Mouse (Mus musculus) kidney, adult 2 months (tissue): ENCODE results near the gene Tank. TPM values are rescaled to one million over a fixed set of nuclear protein-coding genes. Genes with fewer than 3 reads are reported as not detected.
A peak's percentile ranks its signal among the peaks of the same experiment; 100 is the strongest.

Source experiments
- DNase-seq: peaks from one replicate; pipeline ENCODE4 v3.0.0; 2021
- H3K27ac ChIP-seq: fragments of 200-500 bp; 2 replicates; pipeline ENCODE4 v1.5.1; 2012; ENCODE audit warnings: low read depth, low read length, control low read depth, inconsistent platforms; ENCODE audit not compliant: insufficient read depth
- H3K27me3 ChIP-seq: fragments of 200-500 bp; replicated peaks from 2 replicates; pipeline ENCODE4 v1.6.1; 2012; ENCODE audit warnings: mild to moderate bottlenecking, moderate library complexity, low read length, inconsistent platforms; ENCODE audit not compliant: control insufficient read depth, insufficient read depth
- H3K36me3 ChIP-seq: fragments of 200-500 bp; 2 replicates; pipeline ENCODE4 v1.6.1; 2012; ENCODE audit warnings: mild to moderate bottlenecking, moderate library complexity, low read length, inconsistent platforms; ENCODE audit not compliant: control insufficient read depth, insufficient read depth
- H3K4me1 ChIP-seq: fragments of 200-500 bp; 2 replicates; pipeline ENCODE4 v1.6.1; 2011; ENCODE audit warnings: low read length; ENCODE audit not compliant: control insufficient read depth, insufficient read depth
- H3K4me3 ChIP-seq: fragments of 200-500 bp; 2 replicates; pipeline ENCODE4 v1.5.1; 2011; ENCODE audit warnings: mild to moderate bottlenecking, low read depth, low read length, control low read depth; ENCODE audit not compliant: insufficient read depth
- CTCF ChIP-seq: fragments of 200-500 bp; conservative IDR thresholded peaks from 2 replicates; pipeline ENCODE4 v1.5.1; 2011; ENCODE audit warnings: low read depth, mild to moderate bottlenecking, control low read depth, low read length, moderate library complexity, mixed read lengths; ENCODE audit not compliant: insufficient read depth, insufficient read length
- POLR2A ChIP-seq: fragments of 200-500 bp; IDR thresholded peaks from one replicate; pipeline ENCODE4 v1.6.1; 2011; ENCODE audit warnings: low read depth, low read length, control low read depth
- WGBS: fragments of 180-500 bp; shearing (Covaris S2); methylation state at CpG from one replicate; pipeline ENCODE4 v1.1.7; 2018; 5-methylcytosine and 5-hydroxymethylcytosine counted together
- polyA plus RNA-seq: library from polyadenylated mRNA; depleted of rRNA; stranded (reverse); fragments of >200 nt; gene quantifications from 2 replicates; pipeline ENCODE4 v1.2.3, GENCODE M21; 2012; rRNA removed

The Tank gene
- polyA plus RNA-seq, 1 experiment, result 6.4 TPM

DNA sequence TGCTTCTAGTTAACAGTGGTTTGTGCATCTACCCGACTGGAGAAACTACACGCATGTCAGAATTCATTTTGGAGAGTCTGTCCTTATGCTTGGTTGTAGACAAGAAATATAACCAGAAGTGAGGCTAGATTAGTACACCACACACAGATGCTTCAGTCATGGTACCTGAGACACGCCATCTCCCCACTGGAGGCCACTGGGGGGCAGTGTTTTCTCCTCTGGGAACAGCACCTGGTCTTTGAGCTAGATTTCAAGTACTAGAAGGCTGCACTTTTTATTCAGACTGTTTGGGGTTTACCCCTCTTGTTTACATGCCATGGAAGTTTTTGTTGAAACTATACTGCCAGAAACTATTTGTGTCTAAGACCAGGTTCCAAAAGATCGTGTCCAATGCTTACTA is 89.9 kb downstream of the Tank start:
- 25% methylated on average over 4 of the region's 4 CpGs for WGBS
- peak; percentile 60 for DNase-seq
- TF ChIP-seq CTCF (peak; percentile 69), POLR2A (no peak)
- H3K27me3 ChIP-seq, result no peaks in the 10 kb centered on the region; the same call in 1 of the 2 replicates
- H3K27ac ChIP-seq, result no peak overlapping the region
- H3K36me3 ChIP-seq, result no peaks in the 10 kb centered on the region
- H3K4me3 ChIP-seq, result no peak overlapping the region
- no peaks in the 10 kb centered on the region for H3K4me1 ChIP-seq

DNA sequence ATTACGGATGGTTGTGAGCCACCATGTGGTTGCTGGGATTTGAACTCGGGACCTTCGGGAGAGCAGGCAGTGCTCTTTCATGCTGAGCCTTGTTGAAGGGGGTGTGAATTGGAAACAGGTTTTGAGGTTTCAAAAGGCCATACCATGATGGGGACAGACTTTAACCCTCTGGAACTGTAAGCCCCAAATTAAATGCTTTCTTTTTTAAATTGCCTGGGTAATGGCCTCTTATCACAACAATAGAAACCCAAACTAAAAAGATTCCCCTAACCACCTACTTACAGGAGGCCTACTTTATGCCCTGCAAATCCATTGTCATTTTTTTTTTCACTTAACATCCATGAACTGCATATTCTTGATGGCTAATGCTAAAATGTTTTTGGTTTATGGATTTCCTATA is 96.2 kb downstream of the Tank start:
- H3K4me1 ChIP-seq, result no peaks in the 10 kb centered on the region
- no peak overlapping the region for H3K4me3 ChIP-seq
- no peak overlapping the region for H3K27ac ChIP-seq
- no peaks in the 10 kb centered on the region for H3K36me3 ChIP-seq
- TF ChIP-seq POLR2A (no peak), CTCF (no peak)
- DNase-seq, result no peak
- WGBS, result 92% methylated on average over 3 of the region's 3 CpGs
- no peaks in the 10 kb centered on the region; the same call in 1 of the 2 replicates for H3K27me3 ChIP-seq

DNA sequence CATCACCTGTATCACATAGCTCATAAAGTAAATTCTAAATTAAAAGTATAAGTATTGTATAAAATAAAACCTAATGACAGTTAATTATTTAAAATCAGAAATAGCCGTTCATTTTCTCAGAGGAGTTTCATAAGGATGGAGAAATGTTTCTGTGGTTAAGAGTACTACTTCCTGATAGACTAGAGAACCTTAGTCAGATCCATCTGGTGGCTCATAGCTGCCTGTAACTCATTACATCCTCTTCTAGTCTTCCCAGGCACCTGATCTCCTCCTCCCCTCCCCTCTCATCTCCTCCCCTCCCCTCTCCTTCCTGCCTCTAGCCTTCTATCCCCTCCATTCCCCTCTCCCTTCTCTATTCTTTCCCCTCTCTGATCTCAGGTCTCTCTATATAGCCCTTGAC is 103.2 kb downstream of the Tank start:
- Histone ChIP-seq H3K27ac (no peak overlapping the region), H3K4me1 (no peaks in the 10 kb centered on the region), H3K36me3 (no peaks in the 10 kb centered on the region), H3K27me3 (no peaks in the 10 kb centered on the region), H3K4me3 (no peak overlapping the region)
- WGBS, result 80% methylated on average over 1 of the region's 1 CpGs
- TF ChIP-seq CTCF, result no peak
- no peak for TF ChIP-seq POLR2A
- no peak for DNase-seq

DNA sequence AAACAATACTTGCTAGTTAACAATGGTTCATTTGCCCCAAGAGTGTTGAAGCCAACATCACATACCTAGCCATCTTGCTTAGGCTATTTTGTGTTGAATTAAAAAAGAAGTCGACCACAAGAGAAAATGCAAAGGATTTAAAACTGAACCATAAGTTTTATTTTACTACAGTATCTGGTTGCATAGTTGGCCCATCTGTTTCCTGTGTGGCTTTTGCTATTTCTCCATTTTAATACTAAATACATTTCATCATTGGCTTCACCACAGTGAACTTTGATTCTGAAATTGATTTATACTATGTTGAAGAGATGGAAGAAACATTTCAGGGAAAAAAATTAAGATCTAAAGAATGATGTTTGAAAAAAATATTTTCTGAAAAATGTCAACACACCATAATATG is 108.1 kb downstream of the Tank start:
- no peak overlapping the region for H3K4me3 ChIP-seq
- WGBS, result 67% methylated on average over 1 of the region's 1 CpGs
- DNase-seq, result no peak
- H3K27ac ChIP-seq, result no peak overlapping the region
- H3K27me3 ChIP-seq, result no peaks in the 10 kb centered on the region
- TF ChIP-seq POLR2A, result no peak
- no peak for TF ChIP-seq CTCF
- no peaks in the 10 kb centered on the region for H3K36me3 ChIP-seq
- no peaks in the 10 kb centered on the region for H3K4me1 ChIP-seq

DNA sequence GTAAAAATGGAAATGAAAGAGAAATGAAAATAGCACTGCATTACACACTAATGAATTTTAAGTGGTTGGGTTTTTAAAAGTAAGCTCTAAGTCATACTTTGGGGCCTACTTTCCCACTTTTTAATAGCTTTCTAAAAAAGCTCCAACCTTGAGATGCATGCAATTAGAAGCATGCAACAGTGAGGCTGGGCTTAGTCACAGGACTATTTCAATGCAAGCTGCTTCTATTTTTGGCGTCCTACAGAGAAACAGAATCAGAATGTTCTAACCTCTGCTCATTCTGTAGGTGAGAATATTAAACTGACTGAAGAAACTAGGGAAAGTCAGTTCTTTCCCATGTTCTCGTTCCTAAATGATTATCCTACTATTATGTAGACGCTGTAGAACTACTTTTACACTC is 110.7 kb downstream of the Tank start:
- 82% methylated on average over 3 of the region's 3 CpGs for WGBS
- no peak for DNase-seq
- TF ChIP-seq POLR2A (no peak), CTCF (no peak)

More for the DNA sequence above, 110.7 kb downstream of the Tank start:
- no peaks in the 10 kb centered on the region for H3K36me3 ChIP-seq
- no peak overlapping the region for H3K27ac ChIP-seq
- H3K27me3 ChIP-seq, result no peaks in the 10 kb centered on the region
- no peak overlapping the region for H3K4me3 ChIP-seq
- H3K4me1 ChIP-seq, result no peaks in the 10 kb centered on the region

Other genes with a start within 250 kb of the Tank start
- 15.0 and 22.5 TPM in 2 replicates for gene Psmd14, start 133.1 kb downstream of the Tank start, polyA plus RNA-seq
- 0.03 TPM in 1 of 2 replicates, not detected in the other for gene Tbr1, start 224.3 kb downstream of the Tank start, polyA plus RNA-seq